Mouse (Mus musculus): ENCODE measurements around the gene Pbx1.

DNA sequence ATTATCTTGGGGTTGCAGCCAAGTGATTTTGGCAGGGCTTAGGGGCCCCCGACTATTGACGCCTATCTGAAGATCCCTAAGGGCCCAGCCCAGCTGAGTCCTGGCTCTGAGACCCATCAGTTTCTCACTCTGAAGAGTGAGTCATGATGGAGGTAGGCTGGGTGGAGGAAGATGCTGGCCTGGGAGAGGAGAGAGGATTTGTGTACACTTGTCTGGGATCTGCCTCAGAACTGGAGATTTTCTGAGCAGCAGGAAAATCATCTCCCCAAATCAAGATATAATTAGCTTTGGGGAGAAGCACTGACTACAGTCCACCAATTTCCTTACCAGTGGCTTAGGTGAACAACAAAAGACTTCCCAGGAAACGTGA is 103.8 kb downstream of the Pbx1 start:
- TF ChIP-seq GATA1 (IDR thresholded peaks at IDR 0.05; ENCODE audit: low read length): no peak
- TF ChIP-seq TAL1 (IDR thresholded peaks at IDR 0.05; ENCODE audit: low read length): no peak
